Mouse (Mus musculus): ENCODE data around the gene Atp2b1.

GRCm38 (mm10) chr10:98974645-98975044 is 60.4 kb downstream of the Atp2b1 start:
- TF ChIP-seq CTCF (IDR thresholded peaks at IDR 0.05; ENCODE audit: control insufficient read depth, insufficient read depth, insufficient read length) (no peak), MAX (IDR thresholded peaks at IDR 0.05) (no peak)
